Mouse (Mus musculus): ENCODE data around the gene Zc3h12b.
"Not testable (repeated sequence)": the region's sequence is repeated elsewhere in the genome, so short reads cannot be mapped to it uniquely, and the experiment has no call there.

Gene Zc3h12b

GRCm38 (mm10) chrX:95711227-95712111, at the start of gene Zc3h12b:
Gene Zc3h12b (plus strand): TSS chrX:95711678.
- in situ Hi-C loops (cut with MseI, MboI) = no loop called here

GRCm38 (mm10) chrX:95682206-95682605, 29.3 kb upstream of the Zc3h12b start:
- in situ Hi-C loops (cut with MseI, MboI) = no loop called here

- in situ Hi-C loops (cut with MseI, MboI) = no loop called here
These were observed 24.4 kb upstream of the Zc3h12b start for GRCm38 (mm10) chrX:95687119-95687518.

GRCm38 (mm10) chrX:95738253-95738652, 26.8 kb downstream of the Zc3h12b start:
- in situ Hi-C loops (cut with MseI, MboI) = no loop called here

- in situ Hi-C loops (cut with MseI, MboI) = no loop called here
These were observed 84.4 kb downstream of the Zc3h12b start for GRCm38 (mm10) chrX:95795881-95796280.

- in situ Hi-C loops (cut with MseI, MboI) = no loop called here
These were observed 90.3 kb downstream of the Zc3h12b start for GRCm38 (mm10) chrX:95801790-95802189.

GRCm38 (mm10) chrX:95852806-95853205, 141.3 kb downstream of the Zc3h12b start:
- in situ Hi-C loops (cut with MseI, MboI) = no loop called here

- in situ Hi-C loops (cut with MseI, MboI) = no loop called here
These were observed 169.6 kb downstream of the Zc3h12b start for GRCm38 (mm10) chrX:95881111-95881510.

GRCm38 (mm10) chrX:95902716-95903115, 191.2 kb downstream of the Zc3h12b start:
- in situ Hi-C loops (cut with MseI, MboI) = no loop called here

GRCm38 (mm10) chrX:95935481-95935880, 224.0 kb downstream of the Zc3h12b start:
- in situ Hi-C loops (cut with MseI, MboI) = no loop called here

- in situ Hi-C loops (cut with MseI, MboI) = no loop called here
These were observed 234.0 kb downstream of the Zc3h12b start for GRCm38 (mm10) chrX:95945496-95945895.

- in situ Hi-C loops (cut with MseI, MboI) = no loop called here
These were observed 236.7 kb downstream of the Zc3h12b start for GRCm38 (mm10) chrX:95948135-95948534.

GRCm38 (mm10) chrX:95950776-95951175, 239.3 kb downstream of the Zc3h12b start:
- in situ Hi-C loops (cut with MseI, MboI) = no loop called here

- in situ Hi-C loops (cut with MseI, MboI) = no loop called here
These were observed 245.2 kb downstream of the Zc3h12b start, which contains the start of gene Las1l for GRCm38 (mm10) chrX:95956497-95957293. Gene Las1l (minus strand): TSS chrX:95956962.

- in situ Hi-C loops (cut with MseI, MboI) = not testable (repeated sequence)
These were observed 246.0 kb downstream of the Zc3h12b start for GRCm38 (mm10) chrX:95957461-95957860.

GRCm38 (mm10) chrX:95963366-95963765, 251.9 kb downstream of the Zc3h12b start:
- in situ Hi-C loops (cut with MseI, MboI) = no loop called here

GRCm38 (mm10) chrX:95965036-95965435, 253.6 kb downstream of the Zc3h12b start:
- in situ Hi-C loops (cut with MseI, MboI) = no loop called here

- in situ Hi-C loops (cut with MseI, MboI) = no loop called here
These were observed 256.5 kb downstream of the Zc3h12b start for GRCm38 (mm10) chrX:95967847-95968593.

GRCm38 (mm10) chrX:95968594-95968965, 257.1 kb downstream of the Zc3h12b start:
- in situ Hi-C loops (cut with MseI, MboI) = no loop called here

GRCm38 (mm10) chrX:95969116-95969515, 257.6 kb downstream of the Zc3h12b start:
- in situ Hi-C loops (cut with MseI, MboI) = no loop called here

- in situ Hi-C loops (cut with MseI, MboI) = no loop called here
These were observed 258.5 kb downstream of the Zc3h12b start for GRCm38 (mm10) chrX:95969936-95970335.
